Mouse (Mus musculus): ENCODE data around the gene Lsamp. TPM values are rescaled to one million over a fixed set of nuclear protein-coding genes. Genes with fewer than 3 reads are reported as not detected.
A peak's percentile ranks its signal among the peaks of the same experiment; 100 is the strongest.

The Lsamp gene
- polyA plus RNA-seq, 1 experiment from 2014 or later: 11.8 TPM

DNA sequence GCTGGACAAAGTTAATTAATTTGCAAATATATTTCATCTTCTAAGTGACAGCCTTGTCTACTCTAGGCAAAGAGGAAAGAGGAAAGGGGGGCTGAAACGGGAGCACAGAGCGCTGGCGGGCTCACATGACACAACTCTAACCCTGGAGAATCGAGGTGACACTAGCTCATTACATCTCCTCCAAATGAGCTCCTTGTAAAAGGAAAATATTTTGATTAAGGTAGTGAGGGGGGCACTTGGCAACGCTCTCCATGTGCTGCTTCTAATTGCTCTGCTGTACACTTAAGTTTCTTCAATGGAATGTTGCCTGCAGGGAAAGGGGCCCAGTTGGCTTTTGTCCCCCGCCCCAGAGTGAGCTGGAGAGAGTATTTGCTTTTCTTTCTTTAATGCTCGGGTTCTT lies 907.2 kb downstream of the Lsamp start:
- no peak for ATAC-seq (ENCODE audit: insufficient number of reproducible peaks, insufficient read depth, low FRiP score, low TSS enrichment, low read depth)
- no peak overlapping the region for H3K27ac ChIP-seq
- H3K9ac ChIP-seq: no peak overlapping the region
- H3K36me3 ChIP-seq: no peaks in the 10 kb centered on the region
- no peaks in the 10 kb centered on the region for H3K27me3 ChIP-seq
- no peak overlapping the region for H3K4me2 ChIP-seq
- peaks cover 6% of the 10 kb centered on the region; the same call in 1 of the 2 replicates for H3K4me1 ChIP-seq
- no peak overlapping the region for H3K4me3 ChIP-seq
- WGBS: 20% methylated on average over 7 of the region's 7 CpGs
- H3K9me3 ChIP-seq: no peaks in the 10 kb centered on the region

DNA sequence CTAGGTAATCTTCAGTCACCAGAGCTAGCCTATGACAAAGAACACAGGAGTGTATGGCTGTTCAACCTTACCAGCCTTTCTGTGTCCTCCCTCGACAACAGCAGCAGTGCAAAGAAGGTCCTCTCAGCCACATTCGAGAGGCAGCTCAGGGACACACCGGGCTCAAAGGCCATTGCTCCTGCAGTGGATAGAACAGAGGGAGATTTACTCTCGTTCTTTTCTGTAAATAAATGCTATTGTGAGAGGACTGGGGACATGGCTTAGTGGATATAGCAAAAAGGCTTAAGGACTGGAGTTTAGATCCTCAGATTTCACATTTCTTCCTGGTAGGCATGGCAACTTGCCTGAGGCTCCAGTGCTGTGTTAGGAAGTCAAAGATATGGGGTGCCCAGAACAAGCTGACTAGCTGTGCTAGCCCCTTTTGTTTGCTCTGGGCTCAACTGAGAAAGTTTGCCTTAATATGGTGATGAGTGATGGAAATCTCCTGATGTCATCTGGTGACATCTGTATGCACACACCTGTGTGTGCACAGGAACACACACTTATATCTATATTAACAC lies 913.7 kb downstream of the Lsamp start:
- Histone ChIP-seq H3K4me2 (no peak overlapping the region), H3K4me1 (0 out of 2 replicates have a peak, but pooled peaks cover 4% of the 10 kb centered on the region), H3K36me3 (no peaks in the 10 kb centered on the region), H3K9ac (no peak overlapping the region), H3K27ac (no peak overlapping the region), H3K9me3 (no peaks in the 10 kb centered on the region), H3K4me3 (no peak overlapping the region), H3K27me3 (no peaks in the 10 kb centered on the region)
- 31% methylated on average over 4 of the region's 4 CpGs for WGBS
- no peak for ATAC-seq (ENCODE audit: insufficient number of reproducible peaks, insufficient read depth, low FRiP score, low TSS enrichment, low read depth)

DNA sequence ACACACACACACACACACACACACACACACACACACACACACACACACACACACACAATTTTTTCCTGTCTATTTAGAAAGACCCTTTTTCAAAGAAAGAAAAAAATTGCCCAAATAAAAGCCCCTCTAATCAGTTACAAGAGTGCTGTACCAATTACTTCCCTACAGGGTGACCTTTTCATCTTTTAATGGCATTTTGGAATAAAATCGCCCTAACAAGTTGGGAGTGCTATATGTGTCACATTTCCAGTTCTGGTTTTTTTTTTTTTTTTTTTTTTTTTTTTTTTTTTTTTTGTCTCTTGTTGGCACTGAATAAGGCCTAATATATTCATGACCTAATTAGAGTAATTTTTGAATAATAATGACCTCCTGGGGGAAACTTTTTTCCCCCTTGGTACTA lies 923.7 kb downstream of the Lsamp start:
- no peak for ATAC-seq (ENCODE audit: insufficient number of reproducible peaks, insufficient read depth, low FRiP score, low TSS enrichment, low read depth)
- 61% methylated on average over 1 of the region's 1 CpGs for WGBS
- H3K9me3 ChIP-seq: no peaks in the 10 kb centered on the region

DNA sequence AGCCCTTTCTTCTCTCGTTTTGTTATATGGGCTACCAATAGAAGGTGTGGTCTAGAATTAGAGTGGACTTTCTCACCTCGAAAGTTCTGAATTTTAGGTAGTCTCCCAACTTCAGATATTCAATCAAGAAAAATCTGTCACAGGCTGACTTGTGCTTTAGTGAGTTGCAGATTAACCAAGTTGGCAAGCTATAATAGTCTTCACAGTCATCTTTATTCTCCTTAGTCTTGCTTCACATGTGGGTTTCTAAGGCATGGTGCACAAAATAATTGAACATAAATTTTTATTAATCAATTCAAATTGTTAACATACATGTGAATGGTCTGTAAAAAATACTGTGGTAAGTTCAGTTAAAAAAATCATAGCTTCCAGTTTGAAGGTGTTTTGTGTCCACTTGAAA lies 930.0 kb downstream of the Lsamp start:
- no peak overlapping the region for H3K4me2 ChIP-seq
- no peaks in the 10 kb centered on the region for H3K27me3 ChIP-seq
- no peaks in the 10 kb centered on the region for H3K36me3 ChIP-seq
- H3K9ac ChIP-seq: no peak overlapping the region
- H3K4me3 ChIP-seq: no peak overlapping the region
- no peaks in the 10 kb centered on the region for H3K9me3 ChIP-seq
- no peaks in the 10 kb centered on the region for H3K4me1 ChIP-seq
- WGBS: 75% methylated on average over 2 of the region's 2 CpGs
- H3K27ac ChIP-seq: no peak overlapping the region
- ATAC-seq (ENCODE audit: insufficient number of reproducible peaks, insufficient read depth, low FRiP score, low TSS enrichment, low read depth): no peak

More for the DNA sequence above, 923.7 kb downstream of the Lsamp start:
- Histone ChIP-seq H3K4me2 (no peak overlapping the region), H3K9ac (no peak overlapping the region), H3K4me1 (no peaks in the 10 kb centered on the region), H3K27me3 (no peaks in the 10 kb centered on the region), H3K4me3 (no peak overlapping the region), H3K27ac (no peak overlapping the region), H3K36me3 (no peaks in the 10 kb centered on the region)

DNA sequence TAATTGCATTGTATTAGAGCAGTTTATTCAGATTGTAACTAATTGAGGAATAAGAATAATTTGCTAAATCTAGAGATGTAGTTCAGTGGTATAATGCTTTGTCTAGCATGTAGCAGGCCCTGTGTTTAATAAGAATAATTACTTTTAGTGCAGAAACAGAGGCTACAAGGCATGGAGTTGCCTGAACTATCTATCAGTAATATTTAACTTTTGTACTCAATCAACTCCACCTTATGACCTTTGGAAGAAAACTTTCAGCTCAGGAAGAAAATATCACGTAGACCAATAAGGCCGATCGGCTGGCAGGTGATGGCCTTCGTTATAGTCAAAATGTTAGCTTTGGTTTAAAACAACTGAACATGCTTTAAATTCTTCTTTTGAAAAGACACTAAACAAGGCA lies 946.4 kb downstream of the Lsamp start:
- Histone ChIP-seq H3K36me3 (no peaks in the 10 kb centered on the region), H3K4me2 (no peak overlapping the region), H3K4me1 (no peaks in the 10 kb centered on the region), H3K9ac (no peak overlapping the region), H3K4me3 (no peak overlapping the region), H3K27me3 (no peaks in the 10 kb centered on the region), H3K9me3 (no peaks in the 10 kb centered on the region), H3K27ac (no peak overlapping the region)
- WGBS: 87% methylated on average over 4 of the region's 4 CpGs
- ATAC-seq (ENCODE audit: insufficient number of reproducible peaks, insufficient read depth, low FRiP score, low TSS enrichment, low read depth): no peak

DNA sequence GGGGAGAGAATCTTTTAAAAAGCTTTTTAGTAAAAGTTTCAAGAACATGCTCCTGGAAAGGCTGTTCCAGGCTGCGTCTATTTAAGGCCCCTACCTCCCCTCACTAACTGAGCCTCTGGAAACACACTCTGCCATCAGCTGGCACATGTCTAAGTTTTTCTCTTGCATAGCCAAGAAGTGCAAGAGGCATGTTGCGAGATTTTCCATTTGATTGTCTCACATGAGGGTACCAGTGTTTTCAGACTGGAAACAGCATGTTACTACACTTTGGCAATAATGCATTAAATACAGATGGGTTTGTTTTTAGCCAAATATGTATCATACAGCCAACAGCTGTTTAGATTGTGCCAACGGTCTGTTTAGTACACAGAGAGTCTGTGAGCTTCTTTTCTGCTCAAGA lies 958.1 kb downstream of the Lsamp start:
- Histone ChIP-seq H3K4me3 (no peak overlapping the region), H3K36me3 (no peaks in the 10 kb centered on the region), H3K27me3 (no peaks in the 10 kb centered on the region), H3K4me2 (no peak overlapping the region), H3K9me3 (no peaks in the 10 kb centered on the region), H3K4me1 (peaks cover 2% of the 10 kb centered on the region; the same call in 1 of the 2 replicates), H3K27ac (no peak overlapping the region), H3K9ac (no peak overlapping the region)
- WGBS: 55% methylated on average over 3 of the region's 3 CpGs
- ATAC-seq (ENCODE audit: insufficient number of reproducible peaks, insufficient read depth, low FRiP score, low TSS enrichment, low read depth): no peak

DNA sequence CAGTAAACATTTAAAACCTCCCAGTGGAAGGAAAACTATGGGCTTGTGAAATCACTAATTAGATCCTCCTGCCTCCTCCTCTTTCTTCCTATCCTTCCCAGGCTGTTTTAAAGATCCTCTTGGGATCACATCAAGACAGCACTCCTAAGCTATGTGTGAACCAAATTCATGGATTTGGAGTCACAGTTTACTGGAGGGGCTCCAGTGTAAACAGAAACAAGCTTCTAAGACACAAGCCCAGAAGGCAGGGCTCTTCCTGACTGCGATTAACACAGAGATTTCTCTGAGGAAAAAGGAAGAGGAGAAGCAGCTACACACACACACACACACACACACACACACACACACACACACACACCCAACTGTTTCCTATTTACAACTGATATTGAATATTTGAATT lies 961.7 kb downstream of the Lsamp start:
- H3K4me1 ChIP-seq: peaks cover 2% of the 10 kb centered on the region; the same call in 1 of the 2 replicates
- H3K27ac ChIP-seq: no peak overlapping the region
- H3K4me2 ChIP-seq: no peak overlapping the region
- no peak overlapping the region for H3K4me3 ChIP-seq
- ATAC-seq (ENCODE audit: insufficient number of reproducible peaks, insufficient read depth, low FRiP score, low TSS enrichment, low read depth): no peak
- no peaks in the 10 kb centered on the region for H3K27me3 ChIP-seq
- H3K9ac ChIP-seq: no peak overlapping the region
- WGBS: 40% methylated on average over 1 of the region's 1 CpGs
- H3K36me3 ChIP-seq: no peaks in the 10 kb centered on the region
- H3K9me3 ChIP-seq: no peaks in the 10 kb centered on the region

DNA sequence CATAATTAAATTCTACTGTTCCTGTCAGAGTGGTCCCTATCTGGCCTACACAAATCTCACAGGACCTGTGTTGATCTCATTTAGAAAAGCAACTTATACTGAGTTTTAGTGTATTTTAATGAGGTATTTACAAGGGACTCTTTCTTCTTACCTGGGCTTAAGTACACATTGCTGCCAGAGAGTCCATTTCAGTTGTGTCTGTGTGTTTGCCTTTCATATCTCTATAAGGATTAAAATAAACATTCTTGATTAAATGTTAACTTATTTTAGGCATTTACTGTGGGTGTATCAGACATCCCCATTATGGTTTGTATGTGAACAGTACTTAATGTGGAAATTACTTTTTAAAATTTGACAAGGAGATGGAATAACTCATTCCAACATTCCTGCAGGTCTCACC lies 963.9 kb downstream of the Lsamp start:
- Histone ChIP-seq H3K4me1 (no peaks in the 10 kb centered on the region), H3K9ac (no peak overlapping the region), H3K27me3 (no peaks in the 10 kb centered on the region), H3K4me3 (no peak overlapping the region), H3K27ac (no peak overlapping the region), H3K9me3 (no peaks in the 10 kb centered on the region), H3K36me3 (no peaks in the 10 kb centered on the region), H3K4me2 (no peak overlapping the region)
- no peak for ATAC-seq (ENCODE audit: insufficient number of reproducible peaks, insufficient read depth, low FRiP score, low TSS enrichment, low read depth)

DNA sequence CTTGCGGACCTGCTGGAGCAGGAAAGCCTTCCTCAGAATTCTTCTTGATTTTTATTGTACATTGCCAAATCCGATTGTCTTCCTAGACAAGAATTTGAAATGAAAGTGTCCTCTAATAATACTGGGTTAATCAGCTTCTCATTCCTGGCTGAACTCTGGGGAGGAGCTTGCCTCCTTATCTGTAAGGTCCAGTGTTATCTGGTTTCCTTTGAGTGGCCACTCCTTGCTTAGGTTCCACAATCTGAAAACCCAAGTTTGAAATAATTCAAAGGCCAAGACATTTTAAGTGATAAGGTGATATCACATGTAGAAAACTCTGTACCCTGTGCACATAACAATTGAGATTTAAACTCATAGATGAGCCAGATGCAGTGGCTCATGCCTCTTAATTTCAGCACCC lies 975.0 kb downstream of the Lsamp start:
- H3K27me3 ChIP-seq: no peaks in the 10 kb centered on the region
- no peak overlapping the region for H3K4me3 ChIP-seq
- 86% methylated on average over 2 of the region's 2 CpGs for WGBS
- no peaks in the 10 kb centered on the region for H3K36me3 ChIP-seq
- no peaks in the 10 kb centered on the region for H3K4me1 ChIP-seq
- H3K9me3 ChIP-seq: no peaks in the 10 kb centered on the region
- H3K9ac ChIP-seq: no peak overlapping the region
- no peak overlapping the region for H3K4me2 ChIP-seq
- no peak for ATAC-seq (ENCODE audit: insufficient number of reproducible peaks, insufficient read depth, low FRiP score, low TSS enrichment, low read depth)
- H3K27ac ChIP-seq: no peak overlapping the region

DNA sequence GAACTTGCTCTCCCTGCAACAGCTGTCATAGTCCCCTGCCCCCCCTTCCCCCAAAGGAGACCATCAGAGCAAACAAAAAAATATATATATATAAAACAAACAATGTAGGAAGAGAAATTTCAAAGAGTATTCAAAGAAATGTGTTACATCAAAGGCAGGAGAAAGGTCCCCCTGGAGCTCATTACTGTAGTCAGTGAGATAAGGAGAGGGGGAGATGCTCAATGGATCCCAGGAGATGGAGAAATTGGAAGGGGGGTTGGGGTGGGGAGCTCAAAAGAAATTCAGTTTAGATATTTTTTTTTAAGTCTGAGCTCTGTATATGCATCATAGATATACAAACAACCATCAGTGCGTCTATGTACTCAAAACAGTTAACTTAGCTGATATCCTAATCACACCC lies 976.4 kb downstream of the Lsamp start:
- H3K9ac ChIP-seq: no peak overlapping the region
- H3K27ac ChIP-seq: no peak overlapping the region
- ATAC-seq (ENCODE audit: insufficient number of reproducible peaks, insufficient read depth, low FRiP score, low TSS enrichment, low read depth): no peak
- no peaks in the 10 kb centered on the region for H3K9me3 ChIP-seq
- H3K4me1 ChIP-seq: no peaks in the 10 kb centered on the region
- H3K36me3 ChIP-seq: no peaks in the 10 kb centered on the region
- WGBS: 87% methylated on average over 1 of the region's 1 CpGs
- no peak overlapping the region for H3K4me2 ChIP-seq
- H3K27me3 ChIP-seq: no peaks in the 10 kb centered on the region
- H3K4me3 ChIP-seq: no peak overlapping the region

DNA sequence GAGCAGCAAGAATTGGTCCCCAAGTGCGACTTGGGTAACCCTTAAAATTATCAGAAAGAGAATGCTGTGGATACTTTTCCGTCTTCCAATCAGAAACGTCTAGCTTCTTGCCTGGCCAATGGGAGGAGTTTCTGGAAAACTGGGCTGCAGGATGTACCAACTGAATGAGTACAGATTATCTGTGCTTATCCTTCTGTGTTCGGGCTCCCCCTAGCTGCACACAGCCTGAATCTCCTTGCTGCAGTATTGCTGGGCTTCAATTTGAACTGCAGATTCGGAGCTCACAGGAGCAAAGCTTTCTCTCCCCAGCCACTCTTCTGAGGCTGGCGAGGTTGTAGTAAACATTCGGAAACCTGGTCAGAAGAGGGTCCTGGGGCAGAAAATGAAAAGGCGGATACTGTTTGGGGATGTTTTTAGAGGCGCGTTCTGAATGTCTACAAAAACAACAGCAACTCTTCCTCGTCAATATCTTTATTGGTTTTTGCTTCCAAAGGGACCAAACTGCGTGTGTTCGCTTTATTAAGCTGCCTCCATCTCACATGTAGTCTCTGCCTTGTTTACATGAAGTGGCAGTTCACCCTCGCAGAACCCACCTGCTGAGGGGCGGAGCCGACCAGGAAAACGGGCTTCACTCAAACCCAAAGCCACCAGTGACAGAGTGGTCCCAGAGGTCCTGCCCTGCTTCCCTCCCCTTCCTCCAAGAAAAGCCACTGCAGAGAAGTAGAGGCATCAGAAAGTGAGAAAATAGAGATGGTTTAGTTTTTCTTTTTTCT lies 984.1 kb downstream of the Lsamp start:
- H3K4me2 ChIP-seq: peak overlapping the region; percentile 59
- WGBS: 19% methylated on average over 17 of the region's 17 CpGs
- H3K9ac ChIP-seq: peak overlapping the region; percentile 58

DNA sequence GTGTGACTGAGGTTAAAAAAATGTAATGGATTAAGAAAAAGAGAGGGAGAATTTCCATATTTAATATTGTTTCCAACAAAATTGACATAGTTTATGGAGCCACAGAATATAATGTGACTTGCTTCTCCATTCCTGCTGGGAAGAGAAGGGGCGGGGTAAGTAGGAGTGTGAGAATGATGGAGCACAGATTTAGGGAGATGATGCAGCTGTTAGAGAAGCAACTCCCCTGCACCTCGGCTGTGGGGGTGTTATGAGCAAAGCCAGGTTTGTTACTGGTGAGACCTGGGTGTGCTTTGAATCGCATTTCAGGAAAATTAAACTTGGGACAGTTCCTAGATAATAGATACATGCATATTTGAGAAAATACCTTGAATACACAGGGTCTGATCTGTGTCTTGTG lies 987.2 kb downstream of the Lsamp start:
- no peak overlapping the region for H3K4me3 ChIP-seq
- no peak overlapping the region for H3K27ac ChIP-seq
- H3K9me3 ChIP-seq: no peaks in the 10 kb centered on the region
- no peak overlapping the region for H3K4me2 ChIP-seq
- 77% methylated on average over 3 of the region's 3 CpGs for WGBS
- H3K4me1 ChIP-seq: peaks cover 5% of the 10 kb centered on the region; the same call in 1 of the 2 replicates
- no peak for ATAC-seq (ENCODE audit: insufficient number of reproducible peaks, insufficient read depth, low FRiP score, low TSS enrichment, low read depth)
- no peaks in the 10 kb centered on the region for H3K27me3 ChIP-seq
- no peak overlapping the region for H3K9ac ChIP-seq
- H3K36me3 ChIP-seq: no peaks in the 10 kb centered on the region

More for the DNA sequence above, 984.1 kb downstream of the Lsamp start:
- peaks cover 5% of the 10 kb centered on the region; the same call in 1 of the 2 replicates for H3K4me1 ChIP-seq
- no peaks in the 10 kb centered on the region for H3K27me3 ChIP-seq
- peak; percentile 76; the same call in 1 of the 2 replicates for ATAC-seq (ENCODE audit: insufficient number of reproducible peaks, insufficient read depth, low FRiP score, low TSS enrichment, low read depth)
- peak overlapping the region; percentile 36 for H3K4me3 ChIP-seq
- no peak overlapping the region for H3K27ac ChIP-seq
- no peaks in the 10 kb centered on the region for H3K36me3 ChIP-seq
- H3K9me3 ChIP-seq: no peaks in the 10 kb centered on the region

All from embryonic facial prominence, embryonic 13.5 days (tissue).